Mouse (Mus musculus) stomach, embryonic 16.5 days (tissue): Measurements from ENCODE around the gene Slc4a8. TPM values are rescaled to one million over a fixed set of nuclear protein-coding genes. Genes with fewer than 3 reads are reported as not detected.

ENCODE experiments used
- ATAC-seq: fragments of 200-750 bp; cut with Nextera tagmentation; 2 replicates; pipeline ENCODE4 v1.8.0; 2017; ENCODE audit warnings: moderate number of reproducible peaks, moderate TSS enrichment; ENCODE audit not compliant: insufficient read depth, low FRiP score
- H3K27ac ChIP-seq: fragments of 300-500 bp; sonication (generic); 2 replicates; pipeline ENCODE4 v1.5.1; 2014; ENCODE audit warnings: low read length
- H3K27me3 ChIP-seq: fragments of 300-500 bp; sonication (generic); 2 replicates; pipeline ENCODE4 v1.6.1; 2014; ENCODE audit warnings: low read length, control low read depth, mixed read lengths; ENCODE audit not compliant: control insufficient read depth, insufficient read depth
- H3K36me3 ChIP-seq: fragments of 300-500 bp; sonication (generic); 2 replicates; pipeline ENCODE4 v1.6.1; 2014; ENCODE audit warnings: low read length; ENCODE audit not compliant: control insufficient read depth, insufficient read depth
- H3K4me1 ChIP-seq: fragments of 300-500 bp; sonication (generic); 2 replicates; pipeline ENCODE4 v1.6.1; 2014; ENCODE audit warnings: low read length, control low read depth, mixed read lengths; ENCODE audit not compliant: control insufficient read depth, insufficient read depth
- H3K4me2 ChIP-seq: fragments of 300-500 bp; sonication (generic); 2 replicates; pipeline ENCODE4 v1.6.1; 2014; ENCODE audit warnings: low read depth, low read length, mixed read lengths
- H3K4me3 ChIP-seq: fragments of 300-500 bp; sonication (generic); replicated peaks from 2 replicates; pipeline ENCODE4 v1.5.1; 2014; ENCODE audit warnings: mild to moderate bottlenecking, low read length
- H3K9ac ChIP-seq: fragments of 300-500 bp; sonication (generic); 2 replicates; pipeline ENCODE4 v1.6.1; 2014; ENCODE audit warnings: low read length
- H3K9me3 ChIP-seq: fragments of 300-500 bp; sonication (generic); replicated peaks from 2 replicates; pipeline ENCODE4 v1.6.1; 2016; ENCODE audit warnings: low read length, control low read depth; ENCODE audit not compliant: control insufficient read depth
- WGBS: fragments of 180-500 bp; shearing (Covaris S2); extraction: QIAGEN DNeasy Blood & Tissue Kit; methylation state at CpG from one replicate; pipeline ENCODE4 v1.1.7; 2014; 5-methylcytosine and 5-hydroxymethylcytosine counted together
- polyA plus RNA-seq: library from polyadenylated mRNA; unstranded; fragments of >200 nt; fragmentation: Nextera tagmentation; extraction: Ambion mirVana; gene quantifications from 2 replicates; pipeline ENCODE4 v1.2.1, GENCODE M21; 2015

The Slc4a8 gene
- 3.9 and 4.7 TPM in 2 replicates for polyA plus RNA-seq

GRCm38 (mm10) chr15:100761419-100762185 is at the start of gene Slc4a8:
TSS of gene Slc4a8 (plus strand) at chr15:100761747.
- peak; percentile 94 for ATAC-seq
- Histone ChIP-seq H3K36me3 (no peaks in the 10 kb centered on the region), H3K4me2 (peak within 1 kb of the TSS; percentile 89), H3K27me3 (no peaks in the 10 kb centered on the region; the same call in 1 of the 2 replicates), H3K9me3 (no peaks in the 10 kb centered on the region), H3K27ac (peak within 1 kb of the TSS; percentile 12), H3K4me3 (peak within 1 kb of the TSS; percentile 62), H3K9ac (peak within 1 kb of the TSS; percentile 62), H3K4me1 (no peaks in the 10 kb centered on the region)
- WGBS, result under 1% methylated on average over 63 of the region's 64 CpGs

- H3K27ac ChIP-seq, result no peak overlapping the region
- no peak overlapping the region for H3K4me3 ChIP-seq
- H3K9me3 ChIP-seq, result no peaks in the 10 kb centered on the region
- WGBS, result 85% methylated on average over 8 of the region's 8 CpGs
- ATAC-seq, result no peak
- H3K4me1 ChIP-seq, result no peaks in the 10 kb centered on the region
- H3K27me3 ChIP-seq, result no peaks in the 10 kb centered on the region
- no peak overlapping the region for H3K4me2 ChIP-seq
- H3K9ac ChIP-seq, result no peak overlapping the region
- H3K36me3 ChIP-seq, result no peaks in the 10 kb centered on the region
Observed at GRCm38 (mm10) chr15:100714470-100714869, 47.1 kb upstream of the Slc4a8 start.

GRCm38 (mm10) chr15:100715399-100715993 is 46.1 kb upstream of the Slc4a8 start:
- WGBS, result 66% methylated on average over 9 of the region's 9 CpGs
- no peaks in the 10 kb centered on the region for H3K27me3 ChIP-seq

GRCm38 (mm10) chr15:100717933-100718332 is 43.6 kb upstream of the Slc4a8 start:
- Histone ChIP-seq H3K27ac (no peak overlapping the region), H3K36me3 (no peaks in the 10 kb centered on the region), H3K4me2 (no peak overlapping the region), H3K4me3 (no peak overlapping the region), H3K9ac (no peak overlapping the region), H3K4me1 (no peaks in the 10 kb centered on the region), H3K27me3 (no peaks in the 10 kb centered on the region), H3K9me3 (no peaks in the 10 kb centered on the region)
- 69% methylated on average over 6 of the region's 6 CpGs for WGBS
- no peak for ATAC-seq

More at GRCm38 (mm10) chr15:100715399-100715993, 46.1 kb upstream of the Slc4a8 start:
- H3K4me1 ChIP-seq, result no peaks in the 10 kb centered on the region
- H3K27ac ChIP-seq, result no peak overlapping the region
- no peak overlapping the region for H3K4me2 ChIP-seq
- no peak overlapping the region for H3K4me3 ChIP-seq
- H3K36me3 ChIP-seq, result no peaks in the 10 kb centered on the region
- H3K9ac ChIP-seq, result no peak overlapping the region
- ATAC-seq, result no peak
- H3K9me3 ChIP-seq, result no peaks in the 10 kb centered on the region

- no peaks in the 10 kb centered on the region for H3K9me3 ChIP-seq
- H3K27me3 ChIP-seq, result no peaks in the 10 kb centered on the region
- no peak for ATAC-seq
- 82% methylated on average over 11 of the region's 11 CpGs for WGBS
- no peak overlapping the region for H3K27ac ChIP-seq
- H3K9ac ChIP-seq, result no peak overlapping the region
- H3K4me3 ChIP-seq, result no peak overlapping the region
- no peaks in the 10 kb centered on the region for H3K36me3 ChIP-seq
- no peaks in the 10 kb centered on the region for H3K4me1 ChIP-seq
- no peak overlapping the region for H3K4me2 ChIP-seq
Observed at GRCm38 (mm10) chr15:100718572-100718971, 43.0 kb upstream of the Slc4a8 start.

- no peaks in the 10 kb centered on the region for H3K36me3 ChIP-seq
- no peak overlapping the region for H3K4me3 ChIP-seq
- no peak overlapping the region for H3K9ac ChIP-seq
- 90% methylated on average over 5 of the region's 5 CpGs for WGBS
- H3K4me1 ChIP-seq, result no peaks in the 10 kb centered on the region
- no peaks in the 10 kb centered on the region for H3K9me3 ChIP-seq
- H3K27me3 ChIP-seq, result no peaks in the 10 kb centered on the region
- no peak for ATAC-seq
- no peak overlapping the region for H3K4me2 ChIP-seq
- H3K27ac ChIP-seq, result no peak overlapping the region
Observed at GRCm38 (mm10) chr15:100719217-100719616, 42.3 kb upstream of the Slc4a8 start.

GRCm38 (mm10) chr15:100720066-100720465 is 41.5 kb upstream of the Slc4a8 start:
- ATAC-seq, result no peak
- no peaks in the 10 kb centered on the region for H3K27me3 ChIP-seq
- no peak overlapping the region for H3K27ac ChIP-seq
- H3K4me2 ChIP-seq, result no peak overlapping the region
- H3K4me1 ChIP-seq, result no peaks in the 10 kb centered on the region
- 77% methylated on average over 10 of the region's 10 CpGs for WGBS
- no peaks in the 10 kb centered on the region for H3K9me3 ChIP-seq
- no peak overlapping the region for H3K9ac ChIP-seq
- H3K36me3 ChIP-seq, result no peaks in the 10 kb centered on the region
- H3K4me3 ChIP-seq, result no peak overlapping the region

GRCm38 (mm10) chr15:100721445-100721844 is 40.1 kb upstream of the Slc4a8 start:
- Histone ChIP-seq H3K27ac (no peak overlapping the region), H3K4me2 (no peak overlapping the region), H3K9me3 (no peaks in the 10 kb centered on the region), H3K4me1 (no peaks in the 10 kb centered on the region), H3K9ac (no peak overlapping the region), H3K27me3 (no peaks in the 10 kb centered on the region), H3K4me3 (no peak overlapping the region), H3K36me3 (no peaks in the 10 kb centered on the region)
- 82% methylated on average over 5 of the region's 5 CpGs for WGBS
- no peak for ATAC-seq

GRCm38 (mm10) chr15:100722026-100722425 is 39.5 kb upstream of the Slc4a8 start:
- 32% methylated on average over 4 of the region's 4 CpGs for WGBS
- no peak overlapping the region for H3K9ac ChIP-seq

More at GRCm38 (mm10) chr15:100722026-100722425, 39.5 kb upstream of the Slc4a8 start:
- peak; percentile 54 for ATAC-seq
- no peaks in the 10 kb centered on the region for H3K9me3 ChIP-seq
- peaks cover 2% of the 10 kb centered on the region; the same call in 1 of the 2 replicates for H3K27me3 ChIP-seq
- H3K4me1 ChIP-seq, result no peaks in the 10 kb centered on the region
- peak overlapping the region; percentile 36 for H3K27ac ChIP-seq
- no peak overlapping the region for H3K4me3 ChIP-seq
- H3K4me2 ChIP-seq, result no peak overlapping the region
- no peaks in the 10 kb centered on the region for H3K36me3 ChIP-seq
